Mouse (Mus musculus): ENCODE measurements around the gene Pilrb1.

Pilrb1 gene

DNA sequence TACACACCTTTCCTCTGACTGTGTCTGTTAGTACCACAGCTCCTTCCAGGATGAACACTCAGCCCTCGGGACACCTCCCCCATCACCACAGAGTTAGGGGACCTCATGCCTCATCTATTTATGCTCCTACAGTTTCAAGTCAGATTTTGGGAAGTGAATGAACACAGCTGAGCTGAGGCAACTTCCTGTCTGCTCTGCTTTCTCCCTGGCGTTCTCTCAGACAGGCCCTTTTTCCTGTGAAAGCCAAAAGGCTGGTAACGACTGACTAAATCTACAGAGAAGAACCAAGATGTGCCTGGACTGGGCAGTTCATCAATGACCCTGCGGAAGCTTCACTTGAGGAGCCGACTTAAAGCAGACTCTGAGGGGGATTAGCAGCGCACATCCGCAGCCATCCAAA, 27.7 kb downstream of the Pilrb1 start:
- no peak for DNase-seq (ENCODE audit: low read depth, low spot score)

DNA sequence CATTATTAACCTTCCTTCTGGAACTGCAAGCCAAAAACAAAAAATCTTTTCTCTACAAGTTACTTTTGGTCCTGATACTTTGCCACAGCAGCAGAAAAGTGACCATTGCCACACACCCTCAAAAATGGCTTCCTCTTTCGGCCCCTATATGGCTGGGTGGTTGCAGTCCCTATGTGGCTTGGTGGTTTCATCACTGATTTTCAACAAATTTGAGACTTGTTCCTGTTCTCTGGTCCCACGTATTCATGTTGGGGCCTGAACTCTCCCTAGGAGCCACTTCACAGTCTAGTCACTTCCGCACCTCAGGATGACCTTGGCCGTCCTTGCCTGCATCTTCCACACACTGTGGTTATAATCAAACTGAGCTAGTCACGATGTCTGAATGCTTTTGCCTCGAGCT, 29.2 kb downstream of the Pilrb1 start:
- DNase-seq (ENCODE audit: low read depth, low spot score): no peak

DNA sequence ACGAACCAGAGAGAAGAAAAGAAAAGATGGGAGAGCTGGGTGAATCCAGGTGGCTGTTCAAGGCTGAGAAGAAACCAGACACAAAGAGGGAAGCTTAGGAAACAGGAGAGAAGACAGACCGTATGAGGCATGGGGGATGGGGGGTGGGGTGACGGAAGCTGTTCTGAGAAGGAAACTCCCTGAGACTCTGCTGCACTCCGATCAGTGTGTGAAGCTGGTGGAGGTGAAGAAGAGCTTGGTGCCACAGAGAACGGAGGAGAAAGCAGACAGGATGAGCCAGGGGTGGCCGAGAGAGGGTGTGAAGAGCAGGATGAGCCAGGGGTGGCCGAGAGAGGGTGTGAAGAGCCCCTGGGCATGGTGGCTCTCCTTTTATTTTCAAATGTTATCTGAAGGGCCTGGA, 31.5 kb downstream of the Pilrb1 start:
- DNase-seq (ENCODE audit: low read depth, low spot score): no peak

DNA sequence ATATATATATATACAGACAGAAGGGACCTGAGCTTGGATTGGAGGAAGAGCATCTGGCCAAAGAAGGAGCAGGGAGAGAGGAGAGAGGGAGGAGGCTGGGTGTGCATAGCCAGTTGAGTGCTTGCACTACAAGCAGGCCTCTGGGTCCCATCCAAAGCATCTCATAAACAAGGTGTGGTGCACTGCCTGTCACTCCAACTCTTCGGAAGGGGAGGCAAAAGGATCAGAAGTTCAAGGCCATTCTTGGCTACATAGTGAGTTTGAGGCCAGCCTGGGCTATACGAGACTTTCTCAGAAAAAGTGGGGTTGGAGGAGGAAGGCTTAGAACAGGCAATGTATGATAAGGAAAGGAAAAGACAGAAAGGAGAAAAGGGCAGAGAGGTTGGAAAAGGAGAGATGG, 31.9 kb downstream of the Pilrb1 start:
- no peak for DNase-seq (ENCODE audit: low read depth, low spot score)

DNA sequence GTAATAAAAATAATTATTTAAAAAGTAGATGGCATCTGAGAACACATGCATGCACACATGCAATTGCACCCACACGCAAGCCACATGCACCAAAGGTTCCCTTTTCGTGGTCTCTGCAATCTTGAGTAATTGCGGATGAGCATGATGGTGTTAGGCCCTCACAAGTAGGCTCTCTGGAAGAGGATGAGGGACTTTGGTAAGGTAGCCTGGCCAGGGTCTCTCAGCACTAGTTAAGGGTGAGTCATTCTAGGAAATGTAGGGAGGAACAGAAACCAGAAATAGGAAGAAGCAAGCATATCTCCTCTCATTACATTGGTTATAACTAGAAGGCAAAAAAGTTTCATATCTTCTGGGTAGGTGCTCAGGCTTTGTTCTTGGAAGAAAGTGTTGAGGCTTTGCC, 32.9 kb downstream of the Pilrb1 start:
- no peak for DNase-seq (ENCODE audit: low read depth, low spot score)

DNA sequence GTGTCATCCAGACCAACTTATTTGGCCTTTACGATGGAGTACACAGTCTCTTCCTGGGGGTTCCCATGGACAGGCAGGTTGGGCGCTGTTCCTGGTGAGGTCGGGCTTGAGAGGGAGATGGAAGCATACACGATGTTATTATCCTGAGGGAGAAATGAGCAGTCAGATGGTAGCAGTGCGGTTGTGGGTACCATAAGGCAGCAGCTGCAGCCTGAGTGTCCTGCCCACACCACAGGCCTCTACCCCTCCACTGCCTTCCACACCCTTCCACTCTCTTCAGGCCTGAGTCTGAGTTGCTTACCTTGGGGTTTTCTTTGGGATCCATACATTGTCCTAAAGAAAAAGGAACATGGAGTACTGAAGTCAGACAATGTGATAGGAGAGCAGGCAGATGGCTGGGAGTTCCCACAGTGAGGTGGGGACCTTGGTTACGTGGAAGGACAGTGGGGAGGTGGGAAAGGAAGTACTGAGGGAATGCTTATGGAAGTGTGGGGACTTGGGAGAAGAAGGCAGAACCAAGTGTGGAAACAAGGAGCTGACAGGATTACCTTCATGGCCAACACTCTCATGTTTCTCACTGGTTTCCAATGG, 34.4 kb downstream of the Pilrb1 start:
- DNase-seq (ENCODE audit: low read depth, low spot score): no peak

DNA sequence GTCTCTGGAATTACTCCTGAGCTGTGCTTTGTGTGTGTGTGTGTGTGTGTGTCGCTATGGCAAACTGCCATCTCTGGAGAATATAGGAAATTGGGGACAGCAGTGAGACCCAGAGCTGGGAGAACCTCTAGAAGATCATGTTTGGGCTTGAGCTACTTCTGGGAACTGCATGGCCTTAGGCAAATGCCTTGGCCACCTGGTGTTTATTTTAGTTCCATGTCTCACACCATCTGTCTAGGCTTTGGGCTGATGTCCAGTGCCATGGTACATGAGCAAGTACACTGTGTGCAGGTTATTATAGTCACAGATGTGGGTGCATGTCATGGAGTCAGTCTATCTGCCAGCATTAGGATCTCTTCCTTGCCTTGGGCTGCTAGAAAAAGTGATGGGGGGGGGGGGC, 35.3 kb downstream of the Pilrb1 start:
- peak; percentile 29 for DNase-seq (ENCODE audit: low read depth, low spot score)

DNA sequence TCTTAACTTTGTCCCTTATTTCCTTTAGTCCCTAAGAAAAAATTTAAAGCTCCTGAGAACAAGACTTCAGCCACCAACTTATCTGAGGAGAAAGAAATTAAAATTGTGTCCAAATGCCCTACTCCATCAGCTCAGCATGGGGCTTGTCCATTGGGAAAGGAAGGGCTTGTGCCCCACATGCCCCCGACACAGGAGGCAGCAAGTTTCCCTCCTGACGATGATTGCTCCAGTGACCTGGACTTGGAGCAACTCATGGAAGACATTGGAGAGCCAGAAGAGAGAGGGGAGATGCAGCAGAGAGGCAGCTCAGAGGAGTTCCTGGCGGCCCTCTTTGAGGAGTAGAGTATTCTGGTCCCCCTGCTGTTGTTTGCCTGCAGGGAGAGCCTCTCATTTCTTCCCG, 35.8 kb downstream of the Pilrb1 start:
- DNase-seq (ENCODE audit: low read depth, low spot score): no peak

DNA sequence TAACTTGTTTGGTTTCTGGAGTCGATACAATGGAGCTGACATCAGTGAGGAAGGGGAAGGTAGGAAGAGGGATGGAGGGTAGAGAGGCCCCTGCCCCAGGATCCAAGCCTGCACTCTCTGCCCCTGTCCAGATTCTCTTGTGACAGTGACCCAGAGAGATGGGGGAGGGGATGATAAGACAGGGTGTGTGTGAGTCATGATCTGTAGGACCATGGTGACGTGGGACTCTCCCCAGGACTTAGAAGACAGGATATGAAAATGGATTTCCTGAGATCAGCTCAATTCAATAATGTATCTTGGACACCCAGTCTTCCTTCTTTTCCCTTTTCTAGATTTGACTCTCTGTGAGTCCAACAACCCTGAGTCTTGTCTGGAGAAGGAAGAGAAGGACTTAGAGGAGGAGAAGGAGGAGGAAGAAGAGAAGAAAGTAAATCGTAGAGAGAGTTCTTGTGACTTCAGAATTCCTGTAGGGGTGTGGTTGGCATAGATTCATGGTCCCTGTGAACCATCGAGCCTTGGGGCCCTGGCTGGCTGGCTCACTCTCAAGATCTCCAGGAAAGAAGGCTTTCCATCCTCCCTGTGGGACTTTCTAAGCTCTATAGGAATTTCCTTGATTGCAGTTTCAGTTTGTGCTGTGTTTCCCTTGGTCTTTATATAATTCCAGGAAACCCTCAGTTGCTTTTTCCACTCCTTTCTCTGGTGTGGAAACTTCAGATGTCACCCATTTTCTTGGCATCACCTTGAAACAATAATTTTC, 40.3 kb downstream of the Pilrb1 start:
- DNase-seq (ENCODE audit: low read depth, low spot score): no peak

DNA sequence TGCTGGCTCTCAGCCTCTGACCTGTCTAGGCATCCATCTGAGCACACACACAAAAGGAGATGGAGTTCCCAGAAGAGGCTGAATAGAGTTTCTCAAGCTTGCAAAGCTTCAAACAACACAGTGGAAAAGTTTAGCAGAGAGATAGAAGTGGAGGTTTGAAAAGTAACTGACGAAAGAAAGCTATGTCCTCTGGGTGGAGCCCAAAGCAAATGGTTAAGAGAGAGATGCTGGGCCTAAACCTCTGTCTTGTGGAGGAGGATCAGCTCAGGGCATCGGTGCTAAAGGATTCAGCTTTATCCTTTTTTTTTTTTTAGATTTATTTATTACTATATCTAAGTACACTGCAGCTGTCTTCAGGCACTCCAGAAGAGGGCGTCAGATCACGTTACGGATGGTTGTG, 49.6 kb downstream of the Pilrb1 start:
- DNase-seq (ENCODE audit: low read depth, low spot score): no peak

DNA sequence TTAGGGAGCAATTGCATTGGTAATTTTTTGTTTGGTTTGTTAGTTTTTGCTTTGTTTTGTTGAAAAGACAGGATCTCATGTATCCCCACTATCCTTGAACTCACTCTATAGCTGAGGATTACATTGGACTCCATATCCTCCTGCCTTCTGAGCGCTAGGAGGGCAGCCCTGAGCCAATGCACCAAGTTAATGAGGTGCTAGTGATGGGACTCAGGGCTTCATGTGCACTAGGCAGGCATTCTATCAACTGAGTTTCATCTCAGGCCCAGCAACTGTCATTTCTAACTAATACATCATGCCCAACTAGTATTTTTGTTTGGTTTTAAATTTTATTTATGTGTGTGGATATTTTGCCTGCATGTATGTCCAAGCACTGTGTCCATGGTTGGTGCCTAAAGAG, 51.7 kb downstream of the Pilrb1 start:
- DNase-seq (ENCODE audit: low read depth, low spot score): no peak
